Mouse (Mus musculus) liver, adult 10 weeks (tissue): ENCODE measurements around the gene Vmn1r61. TPM values are rescaled to one million over a fixed set of nuclear protein-coding genes. Genes with fewer than 3 reads are reported as not detected.

Experiments
- polyA plus RNA-seq: library from polyadenylated mRNA; stranded (reverse); fragments of 350-450 nt; fragmentation: Illumina TruSeq; extraction: RNeasy Lipid Tissue Mini Kit (QIAGEN cat#74804); gene quantifications from one replicate; pipeline ENCODE4 v1.2.3, GENCODE M21; 2014; ENCODE audit warnings: low read depth, low replicate concordance

Vmn1r61 gene
- polyA plus RNA-seq = not detected

GRCm38 (mm10) chr7:5613195-5613594 is at the start of gene Vmn1r61:
Gene Vmn1r61, minus strand, starts transcription at chr7:5613295.

Other genes starting within 250 kb of the Vmn1r61 start
- not detected for gene Vmn1r58, start 199.9 kb downstream of the Vmn1r61 start, polyA plus RNA-seq
- not detected for gene Vmn1r59, start 156.5 kb downstream of the Vmn1r61 start, polyA plus RNA-seq
- gene Vmn2r28, start 119.3 kb downstream of the Vmn1r61 start, polyA plus RNA-seq = not detected
- not detected for gene Vmn1r60, start 66.0 kb downstream of the Vmn1r61 start, polyA plus RNA-seq
- gene Vmn1r62, start 60.3 kb upstream of the Vmn1r61 start, polyA plus RNA-seq = not detected
- gene Vmn1r63, start 192.2 kb upstream of the Vmn1r61 start, polyA plus RNA-seq = not detected